Mouse (Mus musculus) layer of hippocampus, postnatal 36 days (tissue): ENCODE data around the gene Fam81a. TPM values are rescaled to one million over a fixed set of nuclear protein-coding genes. Genes with fewer than 3 reads are reported as not detected.

Experiments
- DNase-seq, 2 experiments: peaks; one replicate each; pipeline ENCODE4 v3.0.0; 2022
- total RNA-seq, 2 experiments: library from RNA; stranded (reverse); gene quantifications; 2 replicates each; pipeline ENCODE4 v1.2.3; 2021

Fam81a gene
- total RNA-seq: 10 to 100 TPM; 91.2 to 97.8 TPM

GRCm38 (mm10) chr9:70142460-70142859, at the start of gene Fam81a:
Fam81a (minus strand) TSS chr9:70142560.
- no peak for DNase-seq

GRCm38 (mm10) chr9:70182639-70183038, 40.3 kb upstream of the Fam81a start:
- DNase-seq: no peak

- DNase-seq: peak in 1 of 2 experiments; percentile 6
Measured at GRCm38 (mm10) chr9:70181719-70182118, 39.4 kb upstream of the Fam81a start.

- no peak for DNase-seq
Measured at GRCm38 (mm10) chr9:70176291-70176690, 33.9 kb upstream of the Fam81a start.

- DNase-seq: no peak
Measured at GRCm38 (mm10) chr9:70174896-70175295, 32.5 kb upstream of the Fam81a start.

GRCm38 (mm10) chr9:70174291-70174848, 32.0 kb upstream of the Fam81a start:
- DNase-seq: no peak

GRCm38 (mm10) chr9:70168973-70169372, 26.6 kb upstream of the Fam81a start:
- DNase-seq: no peak

GRCm38 (mm10) chr9:70160071-70160470, 17.7 kb upstream of the Fam81a start:
- DNase-seq: peak in 1 of 2 experiments; percentile 23

- DNase-seq: no peak
Measured at GRCm38 (mm10) chr9:70147618-70148017, 5.3 kb upstream of the Fam81a start.

- DNase-seq: no peak
Measured at GRCm38 (mm10) chr9:70145426-70145825, 3.1 kb upstream of the Fam81a start.

GRCm38 (mm10) chr9:70143326-70143725, 966 bp upstream of the Fam81a start:
- DNase-seq: no peak

GRCm38 (mm10) chr9:70141885-70142326, 454 bp downstream of the Fam81a start:
- DNase-seq: peak in 1 of 2 experiments; percentile 9

GRCm38 (mm10) chr9:70140871-70141796, 1.2 kb downstream of the Fam81a start:
- peak; percentile 87 to 88 for DNase-seq

- DNase-seq: no peak
Measured at GRCm38 (mm10) chr9:70140340-70140739, 2.0 kb downstream of the Fam81a start.

- DNase-seq: no peak
Measured at GRCm38 (mm10) chr9:70139331-70139885, 3.0 kb downstream of the Fam81a start.

GRCm38 (mm10) chr9:70138511-70138910, 3.8 kb downstream of the Fam81a start:
- no peak for DNase-seq

- DNase-seq: no peak
Measured at GRCm38 (mm10) chr9:70137991-70138390, 4.4 kb downstream of the Fam81a start.

GRCm38 (mm10) chr9:70135186-70135585, 7.2 kb downstream of the Fam81a start:
- DNase-seq: no peak

GRCm38 (mm10) chr9:70134716-70135115, 7.6 kb downstream of the Fam81a start:
- DNase-seq: no peak

- no peak for DNase-seq
Measured at GRCm38 (mm10) chr9:70134215-70134614, 8.1 kb downstream of the Fam81a start.

GRCm38 (mm10) chr9:70130786-70131185, 11.6 kb downstream of the Fam81a start:
- DNase-seq: no peak

GRCm38 (mm10) chr9:70111869-70112286, 30.5 kb downstream of the Fam81a start:
- DNase-seq: no peak

- no peak for DNase-seq
Measured at GRCm38 (mm10) chr9:70110871-70111270, 31.5 kb downstream of the Fam81a start.
